Mouse (Mus musculus): ENCODE measurements around the gene 2210016L21Rik. TPM values are rescaled to one million over a fixed set of nuclear protein-coding genes. Genes with fewer than 3 reads are reported as not detected.
A peak's percentile ranks its signal among the peaks of the same experiment; 100 is the strongest.
"Not testable (repeated sequence)": the region's sequence is repeated elsewhere in the genome, so short reads cannot be mapped to it uniquely, and the experiment has no call there.

2210016L21Rik gene
- polyA plus RNA-seq, 1 experiment from 2014 or later, result 53.0 TPM

DNA sequence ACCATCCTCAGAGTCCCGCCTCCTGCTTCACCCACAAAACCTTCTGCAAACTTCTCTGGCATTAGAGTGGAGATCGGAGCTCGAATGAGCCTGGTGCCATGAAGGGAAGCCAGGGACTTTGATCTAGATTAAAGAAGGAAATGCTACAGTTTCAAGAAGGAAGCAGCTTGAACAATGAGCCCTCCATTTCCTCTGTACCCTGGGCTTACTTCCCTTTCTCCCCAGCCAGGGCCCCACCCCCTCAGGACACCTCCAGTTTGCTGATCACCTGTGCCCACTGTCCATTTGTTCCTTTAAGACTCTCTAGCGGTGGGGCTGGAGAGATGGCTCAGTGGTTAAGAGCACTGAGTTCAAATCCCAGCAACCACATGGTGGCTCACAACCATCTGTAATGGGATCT is 25.2 kb upstream of the 2210016L21Rik start:
- no peak for TF ChIP-seq CTCF (IDR thresholded peaks at IDR 0.05)
- POLR2A ChIA-PET, result no interaction called here
- in situ Hi-C loops (cut with MboI; ENCODE audit: low pct_unique_long_range_greater_than_20kb), result no loop called here
- H3K27me3 ChIP-seq, result no peaks in the 10 kb centered on the region
- no peak for ATAC-seq
- DNase-seq (ENCODE audit: low read depth, low spot score), result no peak
- CTCF ChIA-PET, result interaction anchor here (1.6 kb wide), 1 partner anchor 10 kb away, joined by 4 read pairs; no protein-coding TSS in a partner anchor

DNA sequence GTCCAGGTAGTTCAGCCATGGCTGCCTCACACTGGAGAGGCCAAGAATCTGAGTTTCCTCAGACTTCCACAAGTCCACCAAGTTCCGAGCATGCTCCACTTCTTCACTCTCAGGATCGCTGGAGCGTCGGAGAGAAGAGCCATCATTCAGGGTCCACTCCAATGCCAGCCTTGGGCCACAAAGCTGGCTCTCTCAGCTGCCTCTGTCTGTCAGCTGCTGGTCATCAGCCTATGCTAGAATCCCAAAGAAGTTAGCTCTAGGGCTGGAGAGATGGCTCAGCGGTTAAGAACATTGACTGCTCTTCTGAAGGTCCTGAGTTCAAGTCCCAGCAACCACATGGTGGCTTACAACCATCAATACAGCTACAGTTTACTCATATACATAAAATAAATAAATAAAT is 24.6 kb upstream of the 2210016L21Rik start:
- ChIA-PET CTCF (interaction anchor here (1.0 to 1.6 kb wide), 2 partner anchors 10 to 15 kb away, joined by 3 to 4 read pairs; no protein-coding TSS in a partner anchor), POLR2A (interaction anchor here (1.0 kb wide), 1 partner anchor 142 kb away, joined by 4 read pairs; the partner anchor contains the start of gene Git2)
- DNase-seq (ENCODE audit: low read depth, low spot score); H3K27me3 ChIP-seq; ATAC-seq; in situ Hi-C loops (cut with MboI; ENCODE audit: low pct_unique_long_range_greater_than_20kb): not testable (repeated sequence)

DNA sequence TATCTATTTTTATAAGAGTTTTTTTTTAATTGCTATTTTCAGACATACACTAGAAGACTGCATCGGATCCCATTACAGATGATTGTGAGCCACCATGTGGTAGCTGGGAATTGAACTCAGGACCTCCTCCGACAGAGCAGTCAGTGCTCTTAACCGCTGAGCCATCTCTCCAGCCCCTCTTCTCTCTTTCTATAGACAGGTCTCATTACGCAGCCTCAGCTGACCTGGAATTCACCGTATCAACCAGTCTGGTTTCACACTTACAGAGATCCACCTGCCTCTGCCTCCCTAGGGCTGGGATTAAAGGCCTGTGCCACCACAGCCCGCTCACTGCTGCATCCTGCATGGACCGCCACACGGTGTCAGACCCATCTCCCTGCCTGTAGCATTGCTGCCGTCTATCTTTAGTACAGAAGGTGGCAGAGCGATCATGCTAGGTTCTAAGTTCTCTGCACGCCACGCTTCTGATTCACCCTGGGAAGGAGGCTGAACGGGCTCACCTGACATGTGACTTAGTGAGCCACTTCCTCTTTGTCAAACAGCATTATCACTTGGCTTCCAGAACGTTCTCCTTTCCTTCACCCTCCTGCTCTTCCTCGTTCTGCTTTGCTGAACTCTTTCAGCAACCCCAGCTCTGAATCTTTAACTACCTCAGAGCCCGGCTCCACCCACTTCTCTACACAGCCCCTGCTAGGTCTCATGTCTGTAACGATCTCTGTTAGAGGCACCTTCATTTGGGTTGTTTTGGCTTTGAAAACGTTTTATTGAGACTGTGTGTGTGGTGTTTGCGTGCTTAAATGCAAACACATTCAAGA is 20.2 kb upstream of the 2210016L21Rik start:
- no peaks in the 10 kb centered on the region for H3K27me3 ChIP-seq
- CTCF ChIA-PET, result no interaction called here
- in situ Hi-C loops (cut with MboI; ENCODE audit: low pct_unique_long_range_greater_than_20kb), result no loop called here
- ATAC-seq (peak; percentile 55), DNase-seq (ENCODE audit: low read depth, low spot score) (no peak)
- POLR2A ChIA-PET, result no interaction called here
- TF ChIP-seq CTCF (IDR thresholded peaks at IDR 0.05), result no peak

- TF ChIP-seq CTCF (IDR thresholded peaks at IDR 0.05), result no peak
- no peaks in the 10 kb centered on the region for H3K27me3 ChIP-seq
- DNase-seq (ENCODE audit: low read depth, low spot score) (peak; percentile 89), ATAC-seq (no peak)
- in situ Hi-C loops (cut with MboI; ENCODE audit: low pct_unique_long_range_greater_than_20kb), result no loop called here
- ChIA-PET CTCF (no interaction called here), POLR2A (no interaction called here)
Measured at GRCm38 (mm10) chr5:114922366-114922731, 19.6 kb upstream of the 2210016L21Rik start.

GRCm38 (mm10) chr5:114922998-114923473 is 18.9 kb upstream of the 2210016L21Rik start, which contains the start of gene Oasl1:
Oasl1 (plus strand) TSS chr5:114923240.
- in situ Hi-C loops (cut with MboI; ENCODE audit: low pct_unique_long_range_greater_than_20kb), result no loop called here
- CTCF ChIA-PET, result no interaction called here
- ATAC-seq (no peak), DNase-seq (ENCODE audit: low read depth, low spot score) (no peak)
- POLR2A ChIA-PET, result interaction anchor here (0.6 kb wide), 1 partner anchor 149 kb away, joined by 3 read pairs; no protein-coding TSS in a partner anchor
- TF ChIP-seq CTCF (IDR thresholded peaks at IDR 0.05), result no peak
- H3K27me3 ChIP-seq, result no peaks in the 10 kb centered on the region

DNA sequence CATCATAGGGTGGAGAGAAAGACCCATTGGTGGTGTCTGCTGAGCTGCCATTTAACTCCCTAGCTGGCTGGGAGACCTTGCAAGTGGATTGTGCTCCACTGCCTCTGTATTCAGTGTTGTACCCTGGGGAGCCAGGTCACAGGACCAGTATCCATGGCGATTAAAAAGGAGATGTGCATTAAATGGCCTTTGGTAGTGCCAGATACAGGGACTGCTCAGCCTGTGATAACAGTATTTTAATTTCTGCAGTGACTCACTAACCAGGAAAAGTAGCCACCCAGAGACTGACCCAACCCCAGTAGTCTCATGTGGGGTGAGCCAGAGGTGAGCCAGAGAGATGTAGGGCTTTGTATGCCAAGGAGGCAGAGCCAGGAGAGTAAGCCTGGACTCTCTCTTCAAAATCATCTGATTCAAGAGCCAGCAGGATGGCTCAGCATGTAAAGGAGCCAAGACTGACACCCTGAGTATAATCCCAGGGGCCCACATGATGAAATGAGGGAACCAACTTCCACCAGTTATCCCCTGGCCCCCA is 15.7 kb upstream of the 2210016L21Rik start:
- no peak for TF ChIP-seq CTCF (IDR thresholded peaks at IDR 0.05)
- peak; percentile 62 for ATAC-seq
- in situ Hi-C loops (cut with MboI; ENCODE audit: low pct_unique_long_range_greater_than_20kb), result no loop called here
- CTCF ChIA-PET, result interaction anchor here (2.5 kb wide), 1 partner anchor 16 kb away, joined by 7 read pairs; the partner anchor contains the start of gene 2210016L21Rik
- POLR2A ChIA-PET, result no interaction called here
- DNase-seq (ENCODE audit: low read depth, low spot score), result no peak
- no peaks in the 10 kb centered on the region for H3K27me3 ChIP-seq

- POLR2A ChIA-PET, result no interaction called here
- in situ Hi-C loops (cut with MboI; ENCODE audit: low pct_unique_long_range_greater_than_20kb), result no loop called here
- no peak for TF ChIP-seq CTCF (IDR thresholded peaks at IDR 0.05)
- CTCF ChIA-PET, result interaction anchor here (2.5 kb wide), 1 partner anchor 15 kb away, joined by 7 read pairs; the partner anchor contains the start of gene 2210016L21Rik
- DNase-seq (ENCODE audit: low read depth, low spot score) (no peak), ATAC-seq (peak; percentile 63)
- H3K27me3 ChIP-seq, result no peaks in the 10 kb centered on the region
Measured at GRCm38 (mm10) chr5:114926753-114927152, 15.2 kb upstream of the 2210016L21Rik start.

GRCm38 (mm10) chr5:114931626-114932025 is 10.3 kb upstream of the 2210016L21Rik start:
- DNase-seq (ENCODE audit: low read depth, low spot score) (no peak), ATAC-seq (no peak)
- in situ Hi-C loops (cut with MboI; ENCODE audit: low pct_unique_long_range_greater_than_20kb), result no loop called here
- H3K27me3 ChIP-seq, result no peaks in the 10 kb centered on the region
- ChIA-PET POLR2A (no interaction called here), CTCF (interaction anchor here (1.1 kb wide), 1 partner anchor 14 kb away, joined by 3 read pairs; no protein-coding TSS in a partner anchor)
- TF ChIP-seq CTCF (IDR thresholded peaks at IDR 0.05), result no peak

- no peaks in the 10 kb centered on the region for H3K27me3 ChIP-seq
- ATAC-seq (no peak), DNase-seq (ENCODE audit: low read depth, low spot score) (no peak)
- TF ChIP-seq CTCF (IDR thresholded peaks at IDR 0.05), result no peak
- ChIA-PET CTCF (no interaction called here), POLR2A (no interaction called here)
- in situ Hi-C loops (cut with MboI; ENCODE audit: low pct_unique_long_range_greater_than_20kb), result no loop called here
Measured at GRCm38 (mm10) chr5:114933206-114933605, 8.8 kb upstream of the 2210016L21Rik start.

GRCm38 (mm10) chr5:114935838-114936237 is 6.1 kb upstream of the 2210016L21Rik start:
- DNase-seq (ENCODE audit: low read depth, low spot score) (no peak), ATAC-seq (no peak)
- H3K27me3 ChIP-seq, result no peaks in the 10 kb centered on the region
- POLR2A ChIA-PET, result no interaction called here
- in situ Hi-C loops (cut with MboI; ENCODE audit: low pct_unique_long_range_greater_than_20kb), result no loop called here
- TF ChIP-seq CTCF (IDR thresholded peaks at IDR 0.05), result no peak
- CTCF ChIA-PET, result no interaction called here

- CTCF ChIA-PET, result interaction anchor here (2.3 kb wide), 1 partner anchor 14 kb away, joined by 7 read pairs; no protein-coding TSS in a partner anchor
- in situ Hi-C loops (cut with MboI; ENCODE audit: low pct_unique_long_range_greater_than_20kb); DNase-seq (ENCODE audit: low read depth, low spot score): not testable (repeated sequence)
Measured at GRCm38 (mm10) chr5:114941138-114941537, 820 bp upstream of the 2210016L21Rik start.

More at GRCm38 (mm10) chr5:114941138-114941537, 820 bp upstream of the 2210016L21Rik start:
- H3K27me3 ChIP-seq, POLR2A ChIA-PET, ATAC-seq: not testable (repeated sequence)
